In the genomic region with DNA sequence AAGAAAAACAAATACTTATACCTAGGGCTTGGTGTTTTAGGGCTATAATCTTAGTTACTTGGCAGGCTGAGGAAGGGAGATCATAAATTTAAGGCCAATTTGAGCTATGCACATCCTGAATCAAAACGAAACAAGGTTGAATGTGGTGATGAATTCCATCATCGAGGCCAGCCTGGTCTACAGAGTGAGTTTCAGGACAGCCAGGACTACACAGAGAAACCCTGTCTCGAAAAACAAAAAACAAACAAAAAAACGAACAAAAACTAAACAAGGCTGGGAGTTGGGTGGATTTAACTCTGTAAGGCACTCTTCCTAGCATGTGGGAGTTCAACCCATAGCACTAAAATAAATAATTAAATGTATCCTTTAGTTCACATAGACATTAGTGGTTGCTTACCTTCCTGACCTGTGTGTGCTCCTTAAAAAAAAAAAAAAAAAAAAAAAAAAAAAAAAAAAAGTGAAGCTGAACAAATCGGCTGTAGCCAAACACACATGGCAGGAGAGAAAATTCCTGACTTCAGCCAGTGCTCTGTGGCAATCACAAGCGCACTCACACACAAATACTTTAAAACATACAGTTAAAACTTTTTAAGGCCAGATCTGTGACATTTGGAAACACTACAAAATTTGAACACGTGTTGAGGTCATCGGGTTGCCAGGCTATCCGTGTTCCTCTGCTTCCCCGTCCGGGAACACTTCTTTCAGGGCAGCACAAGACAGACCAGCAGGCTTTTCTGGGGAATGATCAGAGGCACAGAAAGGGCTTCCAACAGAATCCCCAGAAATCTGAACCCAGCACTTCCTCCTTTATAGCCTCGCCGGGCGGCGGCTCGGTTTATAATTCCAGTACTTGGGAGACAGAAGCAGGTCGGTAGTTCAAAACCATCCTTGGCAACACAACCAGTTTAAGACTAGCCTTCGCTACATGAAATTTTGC, we compare ENCODE assay signal across 7 mouse cellular contexts. TPM values are rescaled to one million over a fixed set of nuclear protein-coding genes. Genes with fewer than 3 reads are reported as not detected.
DNase-seq lines count a peak whose midpoint lies in the region; ATAC-seq and TF ChIP-seq lines count a peak whose summit lies in the region.

No protein-coding gene starts in this region.

- ATAC-seq in hindbrain, embryonic 15.5 days (ENCODE audit: low FRiP score, low read depth), result no peak; the same call in 1 of the 2 replicates
- peak; percentile 43 for ATAC-seq in midbrain, embryonic 15.5 days (replicated peaks)

- no peaks in the 10 kb centered on the region for H3K9me3 ChIP-seq in embryonic facial prominence, embryonic 10.5 days
- no peaks in the 10 kb centered on the region for H3K9me3 ChIP-seq in hindbrain, embryonic 15.5 days
- no peaks in the 10 kb centered on the region for H3K9me3 ChIP-seq in midbrain, embryonic 15.5 days

- no peak for TF ChIP-seq POLR2A in liver, adult 2 months (IDR thresholded peaks at IDR 0.05; ENCODE audit: extremely low read depth, insufficient read depth, low read length)

- peaks cover 14% of the 10 kb centered on the region for H3K4me1 ChIP-seq in liver, adult 2 months (ENCODE audit: control insufficient read depth, insufficient read depth, low read length)
- H3K4me1 ChIP-seq in embryonic facial prominence, embryonic 10.5 days, result peaks cover 35% of the 10 kb centered on the region
- peaks cover 39% of the 10 kb centered on the region for H3K4me1 ChIP-seq in hindbrain, embryonic 15.5 days (replicated peaks)
- peaks cover 37% of the 10 kb centered on the region for H3K4me1 ChIP-seq in midbrain, embryonic 15.5 days

- H3K27me3 ChIP-seq in liver, adult 2 months (ENCODE audit: control insufficient read depth, insufficient read depth, low read length), result no peaks in the 10 kb centered on the region
- H3K27me3 ChIP-seq in embryonic facial prominence, embryonic 10.5 days (replicated peaks; ENCODE audit: low read depth, poor library complexity, severe bottlenecking), result no peaks in the 10 kb centered on the region
- H3K27me3 ChIP-seq in hindbrain, embryonic 15.5 days, result no peaks in the 10 kb centered on the region
- H3K27me3 ChIP-seq in midbrain, embryonic 15.5 days (replicated peaks), result no peaks in the 10 kb centered on the region

- peak overlapping the region; percentile 81 for H3K9ac ChIP-seq in liver, adult 2 months (ENCODE audit: low read depth, low read length)
- peak overlapping the region; percentile 74 for H3K9ac ChIP-seq in hindbrain, embryonic 15.5 days
- peak overlapping the region; percentile 72 for H3K9ac ChIP-seq in midbrain, embryonic 15.5 days

- H3K27ac ChIP-seq in liver, adult 2 months (replicated peaks; ENCODE audit: insufficient read depth, low read depth, low read length), result peak overlapping the region; percentile 93
- H3K27ac ChIP-seq in embryonic facial prominence, embryonic 10.5 days (replicated peaks), result peak overlapping the region; percentile 96
- peak overlapping the region; percentile 98 for H3K27ac ChIP-seq in hindbrain, embryonic 15.5 days (replicated peaks)
- peak overlapping the region; percentile 96 for H3K27ac ChIP-seq in midbrain, embryonic 15.5 days

- H3K4me2 ChIP-seq in hindbrain, embryonic 15.5 days, result peak overlapping the region; percentile 86
- peak overlapping the region; percentile 77 for H3K4me2 ChIP-seq in midbrain, embryonic 15.5 days

- no peak for TF ChIP-seq CTCF in liver, adult 2 months (IDR thresholded peaks at IDR 0.05; ENCODE audit: low read depth, low read length)

- DNase-seq in liver, adult 2 months (ENCODE audit: extremely low read depth, low read depth, low spot score), result no peak
- no peak for DNase-seq in liver
- DNase-seq in embryonic facial prominence, embryonic 10.5 days (ENCODE audit: low spot score), result no peak
- no peak for DNase-seq in layer of hippocampus, adult 18-20 months (ENCODE audit: low spot score in 2 of 2)
- no peak for DNase-seq in thymus, postnatal 0 days (ENCODE audit: low spot score)

- peak overlapping the region; percentile 68 for H3K4me3 ChIP-seq in liver, adult 2 months (ENCODE audit: insufficient read depth, low read depth, low read length)
- peak overlapping the region; percentile 90 for H3K4me3 ChIP-seq in embryonic facial prominence, embryonic 10.5 days
- H3K4me3 ChIP-seq in hindbrain, embryonic 15.5 days, result peak overlapping the region; percentile 59
- H3K4me3 ChIP-seq in midbrain, embryonic 15.5 days, result peak overlapping the region; percentile 62

- peaks cover 21% of the 10 kb centered on the region; the same call in 1 of the 2 replicates for H3K79me2 ChIP-seq in liver, adult 2 months (ENCODE audit: control insufficient read depth, insufficient read depth, low read length)

- peaks cover 25% of the 10 kb centered on the region for H3K36me3 ChIP-seq in liver, adult 2 months (ENCODE audit: control insufficient read depth, insufficient read depth, low read length)
- H3K36me3 ChIP-seq in embryonic facial prominence, embryonic 10.5 days (replicated peaks), result peaks cover 33% of the 10 kb centered on the region
- peaks cover 25% of the 10 kb centered on the region for H3K36me3 ChIP-seq in hindbrain, embryonic 15.5 days
- peaks cover 19% of the 10 kb centered on the region for H3K36me3 ChIP-seq in midbrain, embryonic 15.5 days (replicated peaks)

- 2% methylated on average over 18 of the region's 18 CpGs for WGBS in liver, adult 2 months
- 10% methylated on average over 18 of the region's 18 CpGs for WGBS in embryonic facial prominence, embryonic 10.5 days
- WGBS in hindbrain, embryonic 15.5 days, result 9% methylated on average over 18 of the region's 18 CpGs
- 10% methylated on average over 18 of the region's 18 CpGs for WGBS in midbrain, embryonic 15.5 days

RNA-seq across cellular contexts. Expression of a gene that starts 0.9 kb away (rescaled TPM):
- total RNA-seq in liver, adult 2 months (2014; rRNA removed), result 507 and 645 TPM in 2 replicates
- 645 and 687 TPM in 2 replicates for polyA plus RNA-seq in liver, adult 2 months (2012; rRNA removed)
- polyA plus RNA-seq in embryonic facial prominence, embryonic 10.5 days (2016; fragmentation: Nextera tagmentation; extraction: Ambion mirVana), result 838 and 844 TPM in 2 replicates
- 361 and 362 TPM in 2 replicates for polyA plus RNA-seq in hindbrain, embryonic 15.5 days (2015; fragmentation: Nextera tagmentation; extraction: Ambion mirVana)
- polyA plus RNA-seq in midbrain, embryonic 15.5 days (2015; fragmentation: Nextera tagmentation; extraction: Ambion mirVana), result 365 and 382 TPM in 2 replicates
- 100 to 1,000 TPM; 237 to 246 TPM for total RNA-seq in layer of hippocampus, adult 18-20 months (2021)
- 988 and 1,015 TPM in 2 replicates for polyA plus RNA-seq in thymus, postnatal 0 days (2015; fragmentation: Nextera tagmentation; extraction: Ambion mirVana)

RNA-seq across cellular contexts. Expression of a gene that starts 17.9 kb away (rescaled TPM):
- total RNA-seq in liver, adult 2 months (2014; rRNA removed), result 11.4 and 13.2 TPM in 2 replicates
- polyA plus RNA-seq in liver, adult 2 months (2012; rRNA removed), result 13.7 and 18.2 TPM in 2 replicates
- polyA plus RNA-seq in embryonic facial prominence, embryonic 10.5 days (2016; fragmentation: Nextera tagmentation; extraction: Ambion mirVana), result 4.2 and 4.6 TPM in 2 replicates
- polyA plus RNA-seq in hindbrain, embryonic 15.5 days (2015; fragmentation: Nextera tagmentation; extraction: Ambion mirVana), result 6.8 and 7.4 TPM in 2 replicates
- polyA plus RNA-seq in midbrain, embryonic 15.5 days (2015; fragmentation: Nextera tagmentation; extraction: Ambion mirVana), result 7.3 and 7.9 TPM in 2 replicates
- total RNA-seq in layer of hippocampus, adult 18-20 months (2021), result 10 to 100 TPM; 58.1 to 62.3 TPM
- polyA plus RNA-seq in thymus, postnatal 0 days (2015; fragmentation: Nextera tagmentation; extraction: Ambion mirVana), result 3.5 and 5.5 TPM in 2 replicates

RNA-seq across cellular contexts. Expression of a gene that starts 26.7 kb away (rescaled TPM):
- total RNA-seq in liver, adult 2 months (2014; rRNA removed), result 5.8 and 11.2 TPM in 2 replicates
- polyA plus RNA-seq in liver, adult 2 months (2012; rRNA removed), result 11.0 and 16.3 TPM in 2 replicates
- polyA plus RNA-seq in embryonic facial prominence, embryonic 10.5 days (2016; fragmentation: Nextera tagmentation; extraction: Ambion mirVana), result 0.14 and 0.16 TPM in 2 replicates
- polyA plus RNA-seq in hindbrain, embryonic 15.5 days (2015; fragmentation: Nextera tagmentation; extraction: Ambion mirVana), result 3.1 and 3.7 TPM in 2 replicates
- 2.3 and 2.6 TPM in 2 replicates for polyA plus RNA-seq in midbrain, embryonic 15.5 days (2015; fragmentation: Nextera tagmentation; extraction: Ambion mirVana)
- total RNA-seq in layer of hippocampus, adult 18-20 months (2021), result 1 to 10 TPM; 1.9 to 2.4 TPM
- polyA plus RNA-seq in thymus, postnatal 0 days (2015; fragmentation: Nextera tagmentation; extraction: Ambion mirVana), result 1.1 and 2.1 TPM in 2 replicates

RNA-seq across cellular contexts. Expression of a gene that starts 27.2 kb away (rescaled TPM):
- 1.5 and 2.0 TPM in 2 replicates for total RNA-seq in liver, adult 2 months (2014; rRNA removed)
- 5.5 and 5.8 TPM in 2 replicates for polyA plus RNA-seq in liver, adult 2 months (2012; rRNA removed)
- 3.0 and 5.7 TPM in 2 replicates for polyA plus RNA-seq in embryonic facial prominence, embryonic 10.5 days (2016; fragmentation: Nextera tagmentation; extraction: Ambion mirVana)
- 3.8 and 4.7 TPM in 2 replicates for polyA plus RNA-seq in hindbrain, embryonic 15.5 days (2015; fragmentation: Nextera tagmentation; extraction: Ambion mirVana)
- 2.6 and 4.0 TPM in 2 replicates for polyA plus RNA-seq in midbrain, embryonic 15.5 days (2015; fragmentation: Nextera tagmentation; extraction: Ambion mirVana)
- 1 to 10 TPM in 1 of 2 experiments, under 1 TPM in 1; 0.38 to 1.1 TPM for total RNA-seq in layer of hippocampus, adult 18-20 months (2021)
- 7.6 and 8.8 TPM in 2 replicates for polyA plus RNA-seq in thymus, postnatal 0 days (2015; fragmentation: Nextera tagmentation; extraction: Ambion mirVana)
